ENCODE assay signal across 9 mouse cellular contexts in the genomic region with DNA sequence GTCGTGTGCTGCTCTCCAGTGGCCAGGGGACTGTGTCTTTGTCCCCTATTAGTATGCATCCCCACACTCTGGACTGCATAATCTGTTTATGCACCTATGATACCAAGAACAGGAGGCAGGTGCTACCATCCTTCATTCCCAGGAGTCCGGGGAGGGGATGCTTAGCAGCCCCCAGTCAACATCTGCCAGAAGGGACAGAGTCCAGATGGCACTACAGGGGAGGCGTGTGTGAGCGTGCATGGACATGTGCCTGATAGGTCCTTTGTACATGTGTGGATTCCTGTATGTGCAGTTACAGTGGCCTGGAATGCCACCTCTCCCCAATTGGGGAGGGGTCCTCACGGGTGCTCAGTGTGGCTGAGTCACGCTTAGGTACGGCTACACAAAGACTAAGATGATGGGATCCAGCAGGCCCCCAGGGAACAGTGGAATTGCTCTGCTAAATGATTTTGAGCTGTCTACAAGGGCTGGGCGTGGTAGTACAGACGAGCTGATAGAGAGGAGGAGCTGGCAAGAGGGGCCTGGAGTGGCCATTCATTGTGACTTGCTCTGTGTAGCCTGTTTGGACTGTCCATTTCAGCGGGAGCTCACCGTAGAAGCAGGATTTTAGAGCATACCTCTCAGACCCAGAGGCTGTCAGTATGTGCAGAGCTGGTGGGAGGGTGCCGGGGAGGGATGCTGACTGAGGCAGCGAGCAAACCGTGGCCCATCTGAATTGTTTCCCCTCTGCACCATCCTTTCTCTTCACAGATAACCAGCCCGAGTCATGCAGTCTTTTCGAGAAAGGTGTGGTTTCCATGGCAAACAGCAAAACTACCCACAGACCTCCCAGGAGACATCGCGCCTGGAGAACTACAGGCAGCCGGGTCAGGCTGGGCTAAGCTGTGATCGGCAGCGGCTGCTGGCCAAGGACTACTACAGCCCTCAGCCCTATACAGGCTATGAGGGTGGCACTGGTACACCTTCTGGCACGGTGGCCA. TPM values are rescaled to one million over a fixed set of nuclear protein-coding genes. Genes with fewer than 3 reads are reported as not detected.
DNase-seq lines count a peak whose midpoint lies in the region; ATAC-seq and TF ChIP-seq lines count a peak whose summit lies in the region.
"Had no signal": no experiment of that assay in that cellular context is flagged by ENCODE, and none has a peak within 500 bp of the region (broad histone marks: within the 10 kb centered on the region; RNA-seq: fewer than 3 reads in every experiment).

No protein-coding gene starts in this region.

- no peaks in the 10 kb centered on the region for H3K27me3 ChIP-seq in thymus, adult 2 months (ENCODE audit: control insufficient read depth, insufficient read depth, low read length)
- no peaks in the 10 kb centered on the region for H3K27me3 ChIP-seq in liver, embryonic 13.5 days
- H3K27me3 ChIP-seq: lung, embryonic 15.5 days had no signal

- no peak overlapping the region for H3K4me3 ChIP-seq in thymus, adult 2 months (ENCODE audit: control insufficient read depth, insufficient read depth, low read length)
- H3K4me3 ChIP-seq in liver, embryonic 13.5 days (replicated peaks), result no peak overlapping the region
- H3K4me3 ChIP-seq: lung, embryonic 15.5 days had no signal

- peaks cover 56% of the 10 kb centered on the region for H3K4me1 ChIP-seq in thymus, adult 2 months (replicated peaks; ENCODE audit: control insufficient read depth, insufficient read depth, low read length)
- peaks cover 71% of the 10 kb centered on the region for H3K4me1 ChIP-seq in liver, embryonic 13.5 days (replicated peaks)

- H3K36me3 ChIP-seq in thymus, adult 2 months (ENCODE audit: control insufficient read depth, insufficient read depth, low read length), result peaks cover 24% of the 10 kb centered on the region; the same call in 1 of the 2 replicates
- H3K36me3 ChIP-seq in liver, embryonic 13.5 days, result peaks cover 50% of the 10 kb centered on the region

- no peak for TF ChIP-seq POLR2A in thymus, adult 2 months (IDR thresholded peaks at IDR 0.05; ENCODE audit: control insufficient read depth, extremely low read depth, insufficient read depth, low read length, poor library complexity)

- no peak overlapping the region for H3K9ac ChIP-seq in liver, embryonic 13.5 days
- H3K9ac ChIP-seq: lung, embryonic 15.5 days had no signal

- peak; percentile 26; the same call in 1 of the 2 replicates for ATAC-seq in liver, embryonic 13.5 days (ENCODE audit: low read depth)
- ATAC-seq in erythroid progenitor cell, adult 5-6 weeks (replicated peaks; ENCODE audit: low FRiP score, poor library complexity, severe bottlenecking), result no peak

- H3K4me2 ChIP-seq in liver, embryonic 13.5 days, result peak overlapping the region; percentile 34

- DNase-seq in cerebellum, adult 11-12 months, result peak; percentile 42
- DNase-seq in cerebellum, postnatal 4 days (ENCODE audit: low spot score in 2 of 2), result no peak
- DNase-seq in thymus, adult 2 months, result peak; percentile 28
- no peak for DNase-seq in thymus, adult 18-20 months
- DNase-seq in liver, embryonic 13.5 days, result no peak
- peak; percentile 64 for DNase-seq in telencephalon, adult 2 months (ENCODE audit: low read depth, low spot score)
- DNase-seq in adipocyte (ENCODE audit: low spot score), result no peak

- H3K27ac ChIP-seq in thymus, adult 2 months (ENCODE audit: control insufficient read depth, insufficient read depth, low read length), result no peak overlapping the region
- peak overlapping the region; percentile 30 for H3K27ac ChIP-seq in liver, embryonic 13.5 days

- WGBS in thymus, adult 2 months, result 38% methylated on average over 22 of the region's 22 CpGs
- 33% methylated on average over 22 of the region's 22 CpGs for WGBS in liver, embryonic 13.5 days (ENCODE audit: insufficient replicate concordance)

- no peak for TF ChIP-seq CTCF in thymus, adult 2 months (IDR thresholded peaks at IDR 0.05; ENCODE audit: borderline replicate concordance, control insufficient read depth, extremely low read depth, insufficient read depth, low read length, poor library complexity)

- no peaks in the 10 kb centered on the region for H3K9me3 ChIP-seq in liver, embryonic 13.5 days (replicated peaks)
- H3K9me3 ChIP-seq: lung, embryonic 15.5 days had no signal

RNA-seq across cellular contexts. Expression of a gene that starts 37.7 kb away (rescaled TPM):
- polyA plus RNA-seq in thymus, adult 2 months (2012; rRNA removed), result 466 and 519 TPM in 2 replicates
- polyA plus RNA-seq in liver, embryonic 13.5 days (2015; fragmentation: Nextera tagmentation; extraction: Ambion mirVana), result 42.2 and 44.1 TPM in 2 replicates
- 6.3 and 10.8 TPM in 2 replicates for total RNA-seq in erythroid progenitor cell, adult 5-6 weeks (2015; ENCODE audit: low replicate concordance)
- total RNA-seq in erythroid progenitor cell, adult 5-6 weeks (2017; ENCODE audit: low replicate concordance), result 10.7 and 34.9 TPM in 2 replicates

Comparison
In these comparisons a context has a peak if more than half of its experiments do, and no peak if none do; other contexts are left out.
1. DNase-seq: peak in cerebellum, adult 11-12 months (single experiment), thymus, adult 2 months (single experiment) and telencephalon, adult 2 months (single experiment); none in cerebellum, postnatal 4 days (0 of 2), thymus, adult 18-20 months (0 of 2), liver, embryonic 13.5 days (single experiment) and adipocyte (single experiment).
2. RNA of a gene that starts 37.7 kb away (polyA plus RNA-seq): 466 to 519 TPM in thymus, adult 2 months; 42.2 to 44.1 TPM in liver, embryonic 13.5 days; every median in the first group is over 10 times any median in the second.